Mouse (Mus musculus) urinary bladder, postnatal 14 days (tissue): ENCODE data around the gene Cacna2d1.

Source experiments
- DNase-seq: peaks from one replicate; pipeline ENCODE4 v3.0.0; 2021; ENCODE audit warnings: low spot score

The Cacna2d1 gene

DNA sequence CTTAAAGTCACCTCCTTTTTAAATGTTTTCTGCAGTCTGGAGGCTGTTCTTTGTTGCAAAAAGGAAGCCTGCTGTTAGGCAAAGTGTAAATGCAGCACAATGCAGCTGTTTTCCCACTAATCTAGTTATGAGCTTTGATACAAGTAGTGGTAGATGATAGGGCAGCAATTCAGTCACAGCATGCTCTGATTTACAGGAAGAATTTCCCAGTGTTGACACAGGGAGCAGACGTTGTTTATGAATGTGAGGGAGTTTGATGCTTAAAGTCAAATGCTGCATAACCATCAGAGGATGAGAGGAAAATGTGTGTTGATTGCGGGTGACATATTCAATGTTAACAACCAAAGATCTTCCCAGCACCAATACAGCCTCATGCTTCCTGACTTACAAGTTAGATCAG, 342.6 kb downstream of the Cacna2d1 start:
- no peak for DNase-seq

DNA sequence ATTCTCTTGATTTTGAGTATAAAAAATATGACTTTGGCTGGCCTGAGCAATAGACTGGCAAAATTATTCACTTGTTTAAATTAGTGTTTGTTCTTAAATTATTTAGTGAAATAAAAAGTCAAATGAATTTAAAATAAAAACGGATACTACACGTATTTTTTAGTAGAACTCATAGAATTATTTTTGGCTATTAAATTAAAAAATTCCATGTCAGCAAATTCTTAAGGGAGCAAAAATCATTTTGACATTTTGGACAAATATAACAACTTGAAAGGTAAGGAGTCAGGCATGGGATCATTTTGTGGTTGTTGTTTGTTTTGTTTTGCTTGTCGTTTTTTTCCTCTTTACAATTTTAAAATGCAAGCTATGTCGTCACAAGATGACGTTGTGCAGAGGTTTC, 346.7 kb downstream of the Cacna2d1 start:
- no peak for DNase-seq

DNA sequence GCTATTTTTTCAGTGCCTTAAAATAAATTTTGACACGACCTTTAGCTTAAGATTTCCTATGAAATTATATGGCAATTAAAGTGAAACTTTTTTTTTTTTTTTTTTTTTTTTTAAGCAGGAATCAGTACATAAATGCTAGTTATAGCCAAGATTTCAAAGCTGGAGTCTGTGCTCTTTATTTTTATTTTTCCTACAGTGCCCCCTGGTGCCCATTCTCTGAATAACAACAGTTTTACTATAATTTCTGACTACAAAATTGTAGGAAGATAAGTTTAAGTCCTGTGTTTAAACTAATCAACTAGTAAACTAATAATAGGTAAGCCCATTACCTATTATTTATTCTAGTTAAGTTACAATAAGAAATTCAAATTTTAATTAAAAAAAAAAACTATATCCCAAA, 358.7 kb downstream of the Cacna2d1 start:
- peak; percentile 26 for DNase-seq

DNA sequence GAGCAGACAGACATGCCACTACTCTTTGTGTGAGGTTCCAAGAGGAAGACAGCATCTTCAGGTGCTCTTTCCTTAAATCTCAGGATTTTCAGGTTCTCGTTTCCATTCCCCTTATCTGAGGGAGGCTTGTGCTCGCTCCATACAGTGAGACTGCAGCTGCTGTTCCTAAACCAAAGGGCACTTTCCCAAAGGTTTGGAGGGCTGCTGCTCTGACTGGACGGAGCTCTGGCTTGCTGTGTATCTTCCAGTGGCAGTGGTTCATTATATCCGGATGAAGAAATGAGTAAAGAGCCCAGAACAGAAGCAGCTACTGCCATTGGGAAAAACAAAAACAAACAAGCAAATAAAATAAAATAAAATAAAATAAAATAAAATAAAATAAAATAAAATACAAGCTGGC, 359.3 kb downstream of the Cacna2d1 start:
- DNase-seq = no peak

DNA sequence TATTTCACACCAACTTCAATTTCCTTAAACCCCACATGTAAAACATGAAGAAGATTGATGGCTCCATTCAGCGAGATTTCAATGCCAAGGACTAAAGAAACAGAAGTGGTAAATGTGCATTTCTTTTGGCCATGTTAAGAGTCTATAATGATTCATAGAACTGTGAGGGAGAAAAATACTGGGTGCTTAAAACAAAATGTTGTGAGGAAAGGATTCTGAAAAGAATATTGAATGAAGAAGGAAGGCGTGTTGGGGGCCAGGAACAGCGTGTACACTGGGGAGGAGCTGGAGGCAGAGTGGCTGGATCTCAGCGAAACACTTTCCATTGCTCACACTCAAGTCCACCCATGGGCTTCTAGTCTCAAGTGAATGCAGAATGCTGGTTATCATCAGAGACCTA, 360.2 kb downstream of the Cacna2d1 start:
- no peak for DNase-seq

DNA sequence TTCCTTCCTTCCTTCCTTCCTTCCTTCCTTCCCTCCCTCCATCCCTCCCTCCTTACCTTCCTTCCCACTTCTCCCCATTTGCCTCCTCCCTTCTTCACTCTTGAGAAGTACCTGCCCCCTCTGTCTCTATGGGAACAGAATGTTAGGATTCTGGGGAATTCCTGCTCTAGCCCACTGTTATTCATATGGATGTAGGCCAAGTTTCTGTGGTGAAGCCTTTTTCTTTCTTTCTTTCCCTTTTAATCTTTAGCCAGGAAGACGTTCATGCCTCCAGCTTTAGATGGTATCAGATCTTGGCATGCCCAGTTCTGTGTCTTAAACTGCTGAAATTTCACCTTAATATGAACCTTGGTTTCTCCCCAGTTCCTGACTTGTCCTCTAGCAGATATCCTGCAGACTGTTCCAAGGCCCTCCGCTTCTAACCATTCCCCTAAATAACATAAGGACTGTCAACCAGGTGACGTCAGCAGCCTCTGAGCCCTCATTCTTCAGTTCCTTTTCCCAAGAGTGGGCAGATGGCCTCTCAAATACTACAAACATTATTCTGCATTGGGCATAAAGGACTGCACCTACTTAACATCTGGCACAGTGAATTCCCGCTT, 362.8 kb downstream of the Cacna2d1 start:
- no peak for DNase-seq

DNA sequence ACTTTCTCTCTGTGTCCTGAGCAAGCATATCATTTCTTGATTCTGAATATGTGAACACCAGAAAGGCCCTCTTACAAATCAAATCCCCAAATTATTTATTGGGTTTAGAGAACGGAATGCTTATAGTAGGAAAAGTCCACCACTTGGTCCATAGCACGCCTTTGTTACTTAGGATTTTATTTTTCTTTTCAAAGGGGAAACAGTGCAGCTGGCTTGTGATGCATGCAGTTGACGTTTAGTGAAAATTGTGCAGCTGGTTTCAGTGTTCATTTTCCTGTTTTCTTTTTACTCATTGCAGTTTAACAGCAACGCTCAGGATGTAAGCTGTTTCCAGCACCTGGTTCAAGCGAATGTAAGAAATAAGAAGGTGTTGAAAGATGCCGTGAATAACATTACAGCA, 365.1 kb downstream of the Cacna2d1 start:
- no peak for DNase-seq

DNA sequence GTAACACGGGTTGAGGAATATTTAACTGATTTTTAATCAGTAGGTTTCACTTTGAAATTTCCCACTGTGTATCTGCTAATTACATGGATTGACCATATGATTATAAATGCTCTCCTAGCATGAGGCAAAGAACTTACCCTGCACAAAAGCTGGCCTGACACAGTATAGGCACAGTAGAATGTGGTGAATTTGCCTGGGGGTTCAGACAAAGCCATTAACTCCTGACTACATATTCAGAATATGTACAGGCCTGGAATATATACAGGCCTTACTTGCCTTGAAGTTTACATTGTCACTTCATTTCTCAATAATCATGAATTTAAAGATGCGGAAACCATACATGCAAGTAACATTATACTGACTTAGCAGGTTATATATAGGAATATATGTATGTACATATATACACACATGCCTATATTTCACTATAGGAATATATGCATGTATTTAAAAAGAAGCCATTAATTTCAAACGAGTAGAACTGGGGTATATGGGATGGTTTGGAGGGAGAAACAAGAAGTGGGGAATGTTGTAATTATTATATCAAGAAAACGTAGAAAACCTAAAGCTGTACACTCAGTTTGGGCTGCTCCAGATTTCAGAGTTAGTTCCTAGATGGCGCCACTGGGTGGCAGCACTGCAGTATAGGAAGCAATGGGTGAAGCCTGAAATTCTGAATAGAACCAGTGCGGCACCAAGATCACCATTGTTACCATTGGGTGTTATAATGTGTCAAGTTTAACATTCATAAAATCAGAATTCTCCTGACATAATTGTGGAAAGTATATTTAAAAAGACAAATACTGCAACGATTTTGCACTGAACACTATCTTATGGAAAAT, 374.9 kb downstream of the Cacna2d1 start:
- peak; percentile 64 for DNase-seq

DNA sequence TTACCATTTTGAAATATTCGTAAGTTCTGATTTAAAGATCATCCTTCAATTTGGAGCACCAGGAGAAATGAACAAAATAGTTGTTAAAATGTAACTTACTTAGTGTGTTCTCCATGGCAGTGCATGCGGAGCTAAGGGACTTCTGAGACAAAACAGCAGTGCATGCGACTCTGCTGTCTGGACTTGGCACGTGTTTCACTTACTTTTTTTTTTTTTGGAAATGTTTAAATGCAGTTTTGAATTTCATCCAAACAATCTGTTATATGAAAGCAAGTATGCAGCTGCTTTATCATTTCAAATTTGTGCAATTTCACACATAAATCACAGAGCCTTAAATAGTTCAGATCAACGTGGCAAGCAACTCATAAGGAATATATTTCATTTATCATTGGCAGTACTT, 379.8 kb downstream of the Cacna2d1 start:
- no peak for DNase-seq

DNA sequence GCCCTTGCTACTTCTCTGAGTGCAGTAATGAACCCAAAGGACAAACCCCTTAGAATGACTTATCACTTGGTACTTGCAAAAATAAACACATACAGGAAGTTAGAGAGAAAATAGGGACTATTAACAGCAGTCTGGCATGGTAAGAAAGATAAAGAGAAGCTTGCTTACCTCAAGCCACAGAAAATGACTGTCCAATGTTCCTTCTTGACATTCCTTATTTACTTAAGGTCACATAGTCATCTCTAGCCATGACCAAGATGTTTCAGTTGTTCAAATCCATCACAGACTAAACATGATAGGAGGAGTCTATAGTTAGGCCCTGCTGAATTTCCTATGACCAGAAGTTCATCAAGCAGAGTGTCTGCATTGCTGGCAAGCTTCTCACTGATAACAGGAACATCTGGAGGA, 381.5 kb downstream of the Cacna2d1 start:
- DNase-seq = no peak

DNA sequence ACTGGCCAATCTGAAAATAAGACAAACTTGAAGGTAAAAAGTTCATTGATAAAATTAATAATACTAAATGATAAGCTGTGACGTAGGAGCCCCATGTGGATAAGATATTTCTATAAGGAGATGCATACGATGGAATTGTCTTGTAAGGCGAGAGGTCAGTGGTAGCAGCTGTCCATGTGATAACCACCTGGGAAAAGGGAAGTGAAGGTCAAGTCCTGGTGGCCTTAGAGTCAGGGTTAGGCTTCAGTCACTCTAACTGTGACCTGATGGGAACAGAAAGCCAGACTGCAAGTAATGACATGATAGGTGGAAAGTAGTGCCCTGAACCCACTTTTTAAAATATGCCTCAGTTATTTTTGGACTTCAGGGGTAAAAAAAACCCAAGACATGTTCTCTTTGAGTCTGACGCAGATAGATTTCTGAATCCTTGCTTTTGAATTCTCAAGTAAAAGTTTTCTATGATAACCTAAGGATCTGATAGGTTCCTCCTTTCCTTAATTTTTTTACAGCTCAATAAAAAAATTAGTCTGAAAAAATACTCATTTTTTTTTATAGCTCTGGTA, 383.3 kb downstream of the Cacna2d1 start:
- DNase-seq = no peak

DNA sequence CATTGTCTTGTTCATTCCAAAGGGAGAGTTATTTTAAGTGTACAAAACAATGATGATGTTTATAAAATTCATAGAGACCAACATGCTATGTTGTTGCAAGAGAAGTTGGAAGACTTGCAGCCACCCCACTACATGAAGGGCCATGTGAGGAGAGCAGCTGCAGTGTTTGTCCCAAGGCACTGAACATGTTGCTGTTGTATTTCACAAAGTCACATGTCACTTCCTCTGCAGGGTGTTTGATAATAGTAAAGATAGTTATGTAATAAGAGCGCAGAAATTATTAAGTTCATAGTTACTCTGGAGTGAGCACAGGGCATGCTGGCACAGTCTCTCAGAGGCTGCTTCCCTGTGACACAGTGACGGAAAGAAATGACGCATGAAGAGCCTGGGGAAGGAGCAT, 392.1 kb downstream of the Cacna2d1 start:
- DNase-seq = no peak

DNA sequence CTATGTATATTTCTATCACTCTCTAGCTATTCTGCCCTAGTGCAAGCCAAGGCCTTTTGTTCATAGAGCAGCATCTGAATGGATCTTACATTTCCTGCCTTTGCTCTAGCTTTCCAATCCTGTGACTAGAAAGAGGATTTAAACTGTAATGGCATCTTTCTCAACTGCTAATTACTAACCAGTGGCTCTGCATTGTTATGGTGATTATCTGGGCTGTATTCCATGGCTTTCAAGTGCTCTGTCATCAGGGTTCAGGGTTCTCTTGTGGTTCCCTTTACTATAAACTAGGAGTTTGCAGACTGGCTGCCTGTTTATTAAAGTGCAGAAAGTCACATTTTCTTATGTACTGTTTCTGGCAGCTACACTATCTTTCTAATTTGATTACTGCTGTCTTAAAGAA, 410.9 kb downstream of the Cacna2d1 start:
- no peak for DNase-seq

DNA sequence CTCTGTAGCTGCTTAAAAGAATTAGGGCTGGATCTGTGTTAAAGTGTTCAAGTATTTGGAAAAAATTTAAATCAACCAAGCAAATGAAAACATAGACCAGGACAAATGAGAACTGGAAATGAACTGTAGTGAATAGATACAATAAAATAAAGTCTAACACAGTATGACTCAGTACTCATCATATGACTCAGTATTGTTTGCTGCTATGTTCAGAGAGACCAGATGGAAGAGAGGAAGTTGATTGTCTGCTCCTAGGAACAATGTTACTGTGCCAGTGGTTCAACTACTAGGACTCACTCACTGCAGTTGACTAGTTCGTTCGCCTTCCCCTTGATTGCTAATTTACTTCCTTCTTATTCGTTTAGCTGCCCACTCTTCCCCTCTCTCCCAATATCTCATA, 421.3 kb downstream of the Cacna2d1 start:
- no peak for DNase-seq

DNA sequence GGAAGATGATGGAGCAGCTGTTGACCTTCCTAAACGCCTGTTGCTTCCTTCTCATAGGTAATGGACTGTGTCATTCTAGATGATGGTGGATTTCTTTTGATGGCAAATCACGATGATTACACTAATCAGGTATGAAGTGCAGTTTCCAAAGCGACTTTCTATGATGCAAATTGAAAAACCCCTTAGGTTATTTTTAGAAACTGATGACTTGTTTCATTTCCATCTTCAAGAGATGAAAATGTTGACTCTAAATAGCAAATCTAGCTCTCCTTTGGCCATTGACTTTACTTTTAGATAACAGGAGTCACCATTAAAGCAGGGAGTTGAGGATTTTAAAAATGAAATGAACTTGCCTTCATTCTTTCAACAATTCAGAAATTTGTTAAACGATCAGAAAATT, 423.2 kb downstream of the Cacna2d1 start:
- DNase-seq = no peak

DNA sequence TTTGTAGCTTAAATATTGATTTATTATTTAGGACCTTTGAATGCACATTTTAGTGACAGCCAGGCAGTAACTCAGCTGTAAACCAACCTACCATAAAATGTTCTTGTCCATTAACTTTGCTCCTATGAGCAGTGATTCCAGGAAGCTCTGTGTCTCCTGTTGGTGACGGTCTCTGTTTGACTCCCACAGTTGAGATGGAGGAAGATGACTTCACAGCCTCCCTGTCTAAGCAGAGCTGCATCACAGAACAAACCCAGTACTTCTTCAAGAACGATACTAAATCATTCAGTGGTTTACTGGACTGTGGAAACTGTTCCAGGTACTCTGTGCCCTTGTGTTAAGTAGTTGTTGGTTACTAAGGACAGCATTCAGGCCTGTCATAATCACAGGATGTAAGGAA, 427.6 kb downstream of the Cacna2d1 start:
- no peak for DNase-seq

DNA sequence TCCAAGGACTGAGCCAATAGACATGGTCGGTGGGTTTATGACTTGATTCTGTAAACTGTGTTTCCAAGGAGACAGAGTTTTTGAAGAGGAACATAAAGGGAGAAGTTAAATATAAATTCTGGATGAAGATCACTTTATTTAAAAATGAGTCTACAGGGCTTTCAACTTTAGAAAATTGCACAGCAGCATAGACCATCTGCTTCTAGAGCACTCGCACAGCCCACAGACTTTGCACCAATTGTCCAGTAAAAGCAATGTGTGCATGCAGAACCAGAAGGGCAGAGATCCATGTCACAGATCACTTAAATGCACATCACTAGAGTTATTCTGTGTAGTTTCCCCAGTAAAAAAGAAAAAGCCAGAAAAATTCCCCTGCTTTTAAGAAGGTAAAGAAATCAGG, 428.7 kb downstream of the Cacna2d1 start:
- DNase-seq = no peak

DNA sequence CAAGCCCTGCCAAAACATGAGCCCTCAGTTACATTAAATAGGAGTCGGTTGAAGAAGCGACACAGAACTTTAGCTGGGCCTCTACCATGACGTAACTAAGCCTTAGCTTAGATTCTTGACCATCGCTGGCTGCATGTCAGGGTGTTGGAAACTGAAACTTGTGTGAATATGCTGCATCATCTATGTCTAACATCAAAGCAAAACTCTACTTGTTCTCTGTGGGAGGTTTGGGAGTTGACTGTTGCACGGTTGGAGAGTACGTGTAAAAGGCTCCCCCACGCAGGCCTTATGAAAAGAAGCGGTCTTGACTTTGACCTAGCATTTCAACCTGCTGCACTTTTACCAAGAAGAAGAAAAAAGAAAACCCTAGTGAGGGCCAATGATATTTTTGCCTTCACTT, 436.2 kb downstream of the Cacna2d1 start:
- no peak for DNase-seq

DNA sequence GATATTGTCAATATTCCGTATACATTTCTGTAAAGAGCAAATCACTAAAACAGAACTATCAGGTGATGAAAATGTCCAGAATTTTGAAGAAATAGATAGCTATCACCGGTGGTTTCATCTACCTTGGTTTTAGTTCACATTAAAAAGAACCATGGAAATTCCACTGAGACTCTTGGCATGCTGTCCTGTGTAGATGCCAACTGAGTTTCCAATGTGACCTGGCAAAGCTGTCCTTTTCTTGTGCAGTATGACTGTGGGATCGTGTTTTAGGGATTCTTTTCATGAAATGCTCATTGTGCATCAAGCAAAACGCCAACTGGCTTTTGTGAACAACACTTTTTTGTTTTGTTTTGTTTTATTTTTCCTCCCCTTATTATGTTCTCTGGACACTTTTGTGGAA, 439.5 kb downstream of the Cacna2d1 start:
- DNase-seq = no peak

DNA sequence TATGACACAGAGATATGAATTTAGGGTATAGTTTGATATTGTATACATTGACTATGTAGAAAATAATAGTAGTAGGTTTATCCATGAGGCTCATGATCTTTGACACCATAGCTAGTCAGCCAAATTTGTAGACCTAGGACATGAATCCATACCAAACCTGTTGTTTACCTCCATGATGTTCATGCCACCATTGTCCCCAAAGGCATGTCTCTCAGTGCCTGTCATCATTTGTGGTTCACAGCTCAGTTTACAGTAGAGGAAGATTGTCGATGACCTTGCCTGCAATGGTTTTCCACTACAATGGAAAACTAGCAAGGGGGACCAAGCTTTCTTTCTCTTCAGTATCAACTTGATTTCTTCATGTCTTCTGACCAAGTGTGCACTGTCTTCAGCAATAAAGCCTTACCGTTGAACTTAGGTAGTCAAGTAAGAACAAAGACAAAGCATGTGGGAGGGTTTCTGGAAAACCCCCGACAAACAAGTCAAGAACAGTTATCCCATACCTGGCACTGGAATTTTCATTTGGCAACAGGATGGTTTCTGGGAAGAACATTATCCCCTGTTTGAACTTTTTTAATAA, 441.9 kb downstream of the Cacna2d1 start:
- no peak for DNase-seq

DNA sequence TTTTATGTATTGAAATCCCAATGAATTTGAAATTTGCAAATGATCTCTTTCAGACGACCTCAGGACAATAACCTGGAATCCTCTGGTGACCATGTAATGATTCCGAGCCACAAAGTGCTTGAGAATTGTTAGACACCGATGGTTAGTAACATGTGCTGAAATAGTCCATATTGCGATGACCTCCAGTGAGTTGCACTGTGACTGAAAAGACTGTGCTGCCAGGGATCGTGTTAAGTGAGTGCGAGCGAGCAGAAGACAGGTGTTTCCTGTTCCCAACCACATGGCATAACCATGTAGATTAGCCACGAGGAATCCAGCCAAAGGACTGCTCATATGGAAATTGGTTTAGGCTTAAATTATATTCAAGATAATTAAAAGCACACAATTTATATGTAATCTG, 475.5 kb downstream of the Cacna2d1 start:
- DNase-seq = no peak

DNA sequence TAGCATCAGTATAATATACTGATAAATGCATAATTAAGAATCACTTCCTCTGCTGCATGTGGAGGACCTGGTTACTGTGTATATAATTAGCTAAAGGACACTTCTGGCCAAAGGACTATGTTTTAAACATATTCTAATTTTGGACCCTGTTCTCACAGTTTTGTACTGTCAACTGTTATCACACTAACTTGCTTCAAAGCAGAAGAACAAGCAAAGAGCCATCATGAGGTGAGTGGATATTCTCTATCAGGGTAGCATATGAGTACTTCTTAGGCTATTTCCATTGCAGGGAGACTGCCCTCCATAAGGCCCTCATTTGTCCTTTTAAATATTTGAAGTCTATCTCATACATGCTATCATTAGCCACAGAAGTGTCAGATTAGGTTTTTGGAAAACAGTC, 480.2 kb downstream of the Cacna2d1 start:
- no peak for DNase-seq

DNA sequence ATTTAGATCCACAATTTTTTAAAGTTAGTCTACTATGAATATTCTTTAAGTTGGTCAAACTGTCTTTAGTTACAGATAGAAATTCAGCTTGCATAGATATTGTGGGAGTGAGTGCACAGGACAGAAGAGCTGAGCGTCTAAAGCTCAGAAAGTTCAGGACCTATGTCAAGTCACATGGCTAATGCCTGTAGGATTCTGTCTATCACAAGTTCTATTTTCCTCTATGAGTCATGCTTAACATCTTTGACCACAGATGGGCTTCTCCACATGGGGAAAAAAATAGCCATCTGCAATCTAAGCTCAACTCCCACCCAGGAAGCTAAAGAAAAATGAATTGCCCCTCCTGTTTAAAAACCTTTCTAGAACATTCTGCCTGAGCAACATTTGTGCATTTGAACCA, 483.5 kb downstream of the Cacna2d1 start:
- no peak for DNase-seq
